Mouse (Mus musculus) lung, postnatal 0 days (tissue): ENCODE data around the gene Baiap2l1.

ENCODE experiments used
- CTCF ChIP-seq: IDR thresholded peaks from 2 replicates; pipeline ENCODE4 v1.5.1; 2016; ENCODE audit warnings: antibody characterized with exemption, mild to moderate bottlenecking
- EP300 ChIP-seq: IDR thresholded peaks from 2 replicates; pipeline ENCODE4 v1.6.1; 2016; ENCODE audit warnings: antibody characterized with exemption, mild to moderate bottlenecking, control low read depth

- TF ChIP-seq CTCF: no peak
- TF ChIP-seq EP300: no peak
These were observed 69.5 kb downstream of the Baiap2l1 start for GRCm38 (mm10) chr5:144288391-144288790.
